ENCODE assay signal across 25 mouse cellular contexts in genomic region chr1:56360857-56361256, GRCm38 (mm10).
DNase-seq lines count a peak whose midpoint lies in the region; ATAC-seq lines count a peak whose summit lies in the region.
"Had no signal": no experiment of that assay in that cellular context is flagged by ENCODE, and none has a peak within 500 bp of the region (broad histone marks: within the 10 kb centered on the region; RNA-seq: fewer than 3 reads in every experiment).

No protein-coding gene starts in this region.

- H3K9me3 ChIP-seq in forebrain, embryonic 13.5 days (replicated peaks): no peaks in the 10 kb centered on the region
- no peaks in the 10 kb centered on the region for H3K9me3 ChIP-seq in forebrain, embryonic 15.5 days
- no peaks in the 10 kb centered on the region for H3K9me3 ChIP-seq in midbrain, embryonic 12.5 days
- no peaks in the 10 kb centered on the region for H3K9me3 ChIP-seq in midbrain, embryonic 14.5 days (ENCODE audit: control insufficient read depth, low read length)
- no peaks in the 10 kb centered on the region for H3K9me3 ChIP-seq in embryonic facial prominence, embryonic 15.5 days (replicated peaks)
- H3K9me3 ChIP-seq: embryonic facial prominence, embryonic 12.5 days had no signal

- no peak overlapping the region for H3K27ac ChIP-seq in forebrain, embryonic 13.5 days
- no peak overlapping the region for H3K27ac ChIP-seq in forebrain, embryonic 15.5 days (replicated peaks)
- H3K27ac ChIP-seq in midbrain, embryonic 12.5 days (replicated peaks): no peak overlapping the region
- H3K27ac ChIP-seq in midbrain, embryonic 14.5 days (replicated peaks; ENCODE audit: low read depth, low read length): no peak overlapping the region
- no peak overlapping the region for H3K27ac ChIP-seq in embryonic facial prominence, embryonic 15.5 days (replicated peaks)
- H3K27ac ChIP-seq: embryonic facial prominence, embryonic 12.5 days had no signal

- 61% methylated on average over 5 of the region's 5 CpGs for WGBS in forebrain, embryonic 13.5 days
- WGBS in forebrain, embryonic 15.5 days: 52% methylated on average over 5 of the region's 5 CpGs
- WGBS in midbrain, embryonic 12.5 days: 61% methylated on average over 5 of the region's 5 CpGs
- 64% methylated on average over 5 of the region's 5 CpGs for WGBS in midbrain, embryonic 14.5 days
- WGBS in embryonic facial prominence, embryonic 15.5 days: 77% methylated on average over 5 of the region's 5 CpGs

- no peak overlapping the region for H3K4me3 ChIP-seq in forebrain, embryonic 13.5 days
- H3K4me3 ChIP-seq in forebrain, embryonic 15.5 days: no peak overlapping the region
- H3K4me3 ChIP-seq in midbrain, embryonic 12.5 days: no peak overlapping the region
- no peak overlapping the region for H3K4me3 ChIP-seq in midbrain, embryonic 14.5 days (replicated peaks; ENCODE audit: low read depth, low read length)
- no peak overlapping the region for H3K4me3 ChIP-seq in embryonic facial prominence, embryonic 15.5 days (replicated peaks)
- H3K4me3 ChIP-seq: embryonic facial prominence, embryonic 12.5 days had no signal

- no peak for DNase-seq in midbrain, embryonic 14.5 days
- peak; percentile 8 for DNase-seq in A20 (ENCODE audit: low read depth, low spot score)
- DNase-seq in cerebellum, postnatal 25 days: no peak
- DNase-seq: adrenal gland, adult 8-10 months; adrenal gland, postnatal 14 days; adrenal gland, postnatal 36 days; B cell, adult 2 months; cerebellum, adult 11-12 months; cerebellum, adult 2 months; cerebellum, adult 9-10 months; cerebellum, postnatal 10 days; cerebellum, postnatal 36 days; embryo, embryonic 11 days; forebrain, postnatal 0 days had no signal

- no peaks in the 10 kb centered on the region for H3K36me3 ChIP-seq in forebrain, embryonic 13.5 days (ENCODE audit: poor library complexity, severe bottlenecking)
- H3K36me3 ChIP-seq in forebrain, embryonic 15.5 days: no peaks in the 10 kb centered on the region
- no peaks in the 10 kb centered on the region for H3K36me3 ChIP-seq in midbrain, embryonic 12.5 days
- no peaks in the 10 kb centered on the region for H3K36me3 ChIP-seq in midbrain, embryonic 14.5 days (ENCODE audit: control insufficient read depth, insufficient read depth, low read length)
- no peaks in the 10 kb centered on the region for H3K36me3 ChIP-seq in embryonic facial prominence, embryonic 15.5 days
- H3K36me3 ChIP-seq: embryonic facial prominence, embryonic 12.5 days; G1E had no signal

- peak; percentile 51; the same call in 1 of the 2 replicates for ATAC-seq in forebrain, embryonic 13.5 days
- no peak for ATAC-seq in forebrain, embryonic 15.5 days (replicated peaks)
- peak; percentile 52; the same call in 1 of the 2 replicates for ATAC-seq in midbrain, embryonic 12.5 days (ENCODE audit: low FRiP score, low read depth)
- ATAC-seq in midbrain, embryonic 14.5 days (ENCODE audit: low FRiP score, low TSS enrichment): no peak
- peak; percentile 51; the same call in 1 of the 2 replicates for ATAC-seq in embryonic facial prominence, embryonic 15.5 days (ENCODE audit: insufficient number of reproducible peaks, low FRiP score, low TSS enrichment, low read depth)
- ATAC-seq: activated CD4-positive, CD25-positive, alpha-beta regulatory T cell, adult 4 months; CD4-positive, CD25-positive, alpha-beta regulatory T cell, adult 4 months; forebrain, embryonic 14.5 days; forebrain, postnatal 0 days; Patski had no signal

- no peak overlapping the region for H3K9ac ChIP-seq in forebrain, embryonic 13.5 days
- H3K9ac ChIP-seq in forebrain, embryonic 15.5 days (replicated peaks): no peak overlapping the region
- H3K9ac ChIP-seq in midbrain, embryonic 12.5 days (replicated peaks): no peak overlapping the region
- no peak overlapping the region for H3K9ac ChIP-seq in midbrain, embryonic 14.5 days (replicated peaks; ENCODE audit: low read length)
- no peak overlapping the region for H3K9ac ChIP-seq in embryonic facial prominence, embryonic 15.5 days
- H3K9ac ChIP-seq: embryonic facial prominence, embryonic 12.5 days; forebrain, postnatal 0 days had no signal

- no peaks in the 10 kb centered on the region for H3K4me1 ChIP-seq in forebrain, embryonic 13.5 days
- H3K4me1 ChIP-seq in forebrain, embryonic 15.5 days: no peaks in the 10 kb centered on the region
- no peaks in the 10 kb centered on the region for H3K4me1 ChIP-seq in midbrain, embryonic 12.5 days
- no peaks in the 10 kb centered on the region for H3K4me1 ChIP-seq in midbrain, embryonic 14.5 days (ENCODE audit: control insufficient read depth, insufficient read depth, low read length)
- no peaks in the 10 kb centered on the region for H3K4me1 ChIP-seq in embryonic facial prominence, embryonic 15.5 days
- H3K4me1 ChIP-seq: embryonic facial prominence, embryonic 12.5 days had no signal

- no peaks in the 10 kb centered on the region for H3K27me3 ChIP-seq in forebrain, embryonic 13.5 days
- no peaks in the 10 kb centered on the region for H3K27me3 ChIP-seq in forebrain, embryonic 15.5 days
- H3K27me3 ChIP-seq in midbrain, embryonic 12.5 days: no peaks in the 10 kb centered on the region
- no peaks in the 10 kb centered on the region for H3K27me3 ChIP-seq in midbrain, embryonic 14.5 days (ENCODE audit: control insufficient read depth, insufficient read depth, low read length)
- H3K27me3 ChIP-seq in embryonic facial prominence, embryonic 15.5 days: no peaks in the 10 kb centered on the region
- H3K27me3 ChIP-seq: CH12.LX; embryonic facial prominence, embryonic 12.5 days had no signal

- no peak overlapping the region for H3K4me2 ChIP-seq in forebrain, embryonic 13.5 days
- no peak overlapping the region for H3K4me2 ChIP-seq in forebrain, embryonic 15.5 days (replicated peaks)
- no peak overlapping the region for H3K4me2 ChIP-seq in midbrain, embryonic 12.5 days (replicated peaks)
- no peak overlapping the region for H3K4me2 ChIP-seq in midbrain, embryonic 14.5 days (ENCODE audit: low read length)
- H3K4me2 ChIP-seq in embryonic facial prominence, embryonic 15.5 days (replicated peaks): no peak overlapping the region
- H3K4me2 ChIP-seq: embryonic facial prominence, embryonic 12.5 days had no signal

Comparison
In these comparisons a context has a peak if more than half of its experiments do, and no peak if none do; other contexts are left out.
1. ATAC-seq: peak in forebrain, embryonic 13.5 days (single experiment), midbrain, embryonic 12.5 days (single experiment) and embryonic facial prominence, embryonic 15.5 days (single experiment); none in forebrain, embryonic 15.5 days (single experiment) and midbrain, embryonic 14.5 days (single experiment).